ENCODE assay signal across 28 mouse cellular contexts in the genomic region with DNA sequence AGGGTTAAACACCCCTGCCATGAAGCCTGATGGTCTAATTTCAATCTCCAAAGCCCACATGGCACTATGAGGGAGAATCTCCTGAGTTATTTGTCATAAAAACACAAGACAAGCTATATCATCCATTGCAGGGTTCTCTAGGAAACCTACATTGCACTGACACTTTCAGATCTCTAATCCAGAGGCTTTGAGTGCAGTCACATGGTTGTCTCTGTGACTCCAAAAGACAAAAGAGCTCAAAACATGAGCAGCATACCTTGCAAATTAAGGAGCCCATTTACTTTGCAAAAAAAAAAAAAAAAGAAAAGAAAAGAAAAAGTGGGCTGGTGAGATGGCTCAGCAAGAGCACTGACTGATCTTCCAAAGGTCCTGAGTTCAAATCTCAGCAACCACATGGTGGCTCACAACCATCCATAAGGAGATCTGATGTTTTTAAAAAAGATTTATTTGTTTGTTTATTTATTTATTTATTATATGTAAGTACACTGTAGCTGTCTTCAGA.
"Had no signal": no experiment of that assay in that cellular context is flagged by ENCODE, and none has a peak within 500 bp of the region (broad histone marks: within the 10 kb centered on the region; RNA-seq: fewer than 3 reads in every experiment).

No protein-coding gene starts in this region.

- H3K9ac ChIP-seq: heart, embryonic 13.5 days; heart, embryonic 15.5 days; hindbrain, embryonic 12.5 days; hindbrain, embryonic 14.5 days; kidney, embryonic 15.5 days; limb, embryonic 13.5 days; limb, embryonic 15.5 days; liver, embryonic 12.5 days; liver, embryonic 14.5 days had no signal

- H3K4me3 ChIP-seq: heart, adult 2 months; heart, embryonic 13.5 days; heart, embryonic 15.5 days; hindbrain, embryonic 10.5 days; hindbrain, embryonic 12.5 days; kidney, embryonic 15.5 days; limb, embryonic 13.5 days; limb, embryonic 15.5 days; liver, embryonic 12.5 days had no signal

- H3K4me1 ChIP-seq: heart, embryonic 13.5 days; hindbrain, embryonic 12.5 days; kidney, embryonic 15.5 days; limb, embryonic 13.5 days; limb, embryonic 15.5 days; liver, embryonic 12.5 days had no signal

- ATAC-seq: hindbrain, postnatal 0 days; intestine, embryonic 16.5 days; liver, embryonic 12.5 days had no signal

- H3K27me3 ChIP-seq: heart, embryonic 13.5 days; heart, embryonic 15.5 days; hindbrain, embryonic 12.5 days; kidney, embryonic 15.5 days; limb, embryonic 13.5 days; limb, embryonic 15.5 days had no signal

- H3K27ac ChIP-seq: heart, adult 2 months; heart, embryonic 13.5 days; heart, embryonic 15.5 days; hindbrain, embryonic 10.5 days; hindbrain, embryonic 12.5 days; hindbrain, embryonic 14.5 days; hindbrain, postnatal 0 days; kidney, embryonic 15.5 days; kidney, postnatal 0 days; limb, embryonic 13.5 days; limb, embryonic 15.5 days; liver, embryonic 12.5 days; liver, embryonic 14.5 days had no signal

- H3K36me3 ChIP-seq: heart, embryonic 13.5 days; heart, embryonic 15.5 days; hindbrain, embryonic 10.5 days; hindbrain, embryonic 12.5 days; kidney, embryonic 15.5 days; limb, embryonic 13.5 days; limb, embryonic 15.5 days; liver, embryonic 12.5 days had no signal

- DNase-seq: gastrocnemius, postnatal 14 days; gastrocnemius, postnatal 36 days; heart, adult 11 months; heart, adult 2 months; heart, postnatal 14 days; heart, postnatal 4 days; kidney, adult 11 months; kidney, adult 2 months; kidney, adult 9 months; kidney, postnatal 14 days; kidney, postnatal 36 days; layer of hippocampus, adult 9-11 months; layer of hippocampus, postnatal 36 days; left cerebral cortex, postnatal 4 days had no signal

- H3K4me2 ChIP-seq: heart, embryonic 11.5 days; heart, embryonic 13.5 days; heart, embryonic 15.5 days; hindbrain, embryonic 12.5 days; hindbrain, embryonic 14.5 days; kidney, embryonic 15.5 days; limb, embryonic 13.5 days; limb, embryonic 15.5 days; liver, embryonic 12.5 days had no signal

- H3K9me3 ChIP-seq: heart, embryonic 13.5 days; heart, embryonic 15.5 days; hindbrain, embryonic 10.5 days; hindbrain, embryonic 12.5 days; kidney, embryonic 15.5 days; limb, embryonic 13.5 days; limb, embryonic 15.5 days had no signal
